Mouse (Mus musculus) adipocyte (in vitro differentiated cells): ENCODE results near the gene Rassf9.
A peak's percentile ranks its signal among the peaks of the same experiment; 100 is the strongest.

Source experiments
- DNase-seq: peaks from one replicate; pipeline ENCODE4 v3.0.0-alpha.2; 2016; ENCODE audit warnings: low spot score

Rassf9 gene

DNA sequence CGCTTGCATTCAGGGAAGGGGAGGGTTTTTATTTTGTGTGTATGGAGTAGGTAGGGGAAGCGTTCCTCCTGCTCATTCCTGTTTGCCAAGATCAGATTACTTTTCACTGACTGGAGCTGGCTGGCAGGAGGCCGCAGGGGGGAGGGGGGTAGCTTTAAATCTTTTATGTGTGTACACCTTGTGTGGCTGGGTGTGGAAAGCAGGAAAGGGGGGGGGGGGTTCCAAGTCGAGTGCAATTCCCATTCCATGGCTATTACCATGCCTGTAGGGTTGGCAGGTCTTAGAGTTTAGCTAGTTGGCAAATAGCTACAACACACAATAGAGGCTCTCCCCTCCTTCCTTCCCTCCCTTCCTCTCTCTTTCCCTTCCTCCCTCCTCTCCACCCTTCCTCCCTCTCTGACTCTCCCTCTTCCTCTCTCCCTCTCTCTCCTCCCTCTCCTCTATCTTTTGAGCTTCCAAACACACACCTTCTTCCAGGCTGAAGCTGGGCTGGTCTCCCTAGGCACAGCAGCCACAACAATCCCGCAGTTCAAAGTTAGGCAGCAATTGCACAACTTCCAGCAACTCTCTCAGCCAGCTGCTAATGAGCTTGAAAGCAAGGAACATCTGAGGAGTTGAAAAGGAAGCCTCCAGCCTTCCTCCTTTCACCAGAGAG is at the start of gene Rassf9:
TSS of gene Rassf9 (plus strand) at position 416 of the 655 bp plus-strand sequence.
- no peak for DNase-seq

DNA sequence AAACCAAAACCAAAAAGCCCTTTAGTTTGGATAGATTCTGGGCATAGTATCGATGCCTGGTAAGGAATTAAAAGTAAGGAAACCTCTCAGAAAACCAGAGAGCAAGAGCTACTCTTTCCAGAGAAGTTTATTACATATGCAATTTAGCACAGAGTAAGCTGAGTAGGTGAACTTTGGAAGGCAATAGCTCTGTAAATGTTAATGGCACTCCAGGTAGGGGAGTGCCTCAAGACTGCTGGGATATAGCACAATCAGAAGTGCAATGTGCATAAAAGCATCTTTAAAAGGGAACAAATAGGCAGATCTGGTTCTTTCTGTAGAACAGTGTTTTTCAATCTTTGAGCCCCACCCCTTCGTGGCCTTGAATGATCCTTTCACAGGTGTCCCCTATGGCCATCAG is 42.6 kb upstream of the Rassf9 start:
- DNase-seq, result no peak

DNA sequence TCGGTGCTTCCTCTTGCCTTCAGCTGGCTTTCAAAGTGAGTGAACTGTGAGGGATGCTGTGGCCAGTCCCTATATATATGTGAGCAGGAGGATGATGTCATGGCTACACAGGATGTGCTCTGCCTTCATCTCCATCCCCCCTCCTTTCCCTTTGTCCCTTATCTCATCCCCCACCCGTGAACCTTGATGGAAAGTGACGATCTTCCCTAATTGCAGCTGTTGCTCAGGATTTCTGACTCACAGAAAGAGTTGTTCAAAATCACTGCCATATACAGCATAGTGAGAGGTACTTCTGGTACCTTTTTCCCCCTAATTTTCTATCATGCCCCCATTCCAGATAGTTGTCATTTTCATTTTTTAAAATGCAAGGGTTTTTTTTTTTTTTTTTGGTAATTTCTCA is 21.6 kb upstream of the Rassf9 start, which contains the start of gene Nts:
TSS of gene Nts (minus strand) at position 101 of the 400 bp plus-strand sequence.
- no peak for DNase-seq

DNA sequence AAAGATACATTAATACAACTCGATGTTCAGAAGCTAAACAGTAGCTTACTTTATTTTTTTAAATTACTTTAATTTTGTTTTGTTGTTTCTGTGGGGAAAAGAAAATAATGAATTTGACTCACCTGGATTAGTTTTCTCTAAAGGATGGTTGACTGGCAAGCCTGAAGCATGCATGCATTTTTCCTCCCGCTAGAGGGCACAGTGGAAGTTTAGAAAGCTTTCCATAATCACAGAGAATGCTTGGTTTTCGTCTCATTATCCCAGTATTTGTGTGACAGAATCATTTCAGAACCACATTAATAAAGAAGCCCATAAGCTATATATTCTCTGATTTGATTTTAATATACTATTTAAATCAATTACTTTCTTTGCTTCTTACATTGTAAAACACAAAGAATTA is 20.2 kb upstream of the Rassf9 start:
- DNase-seq, result peak; percentile 36

DNA sequence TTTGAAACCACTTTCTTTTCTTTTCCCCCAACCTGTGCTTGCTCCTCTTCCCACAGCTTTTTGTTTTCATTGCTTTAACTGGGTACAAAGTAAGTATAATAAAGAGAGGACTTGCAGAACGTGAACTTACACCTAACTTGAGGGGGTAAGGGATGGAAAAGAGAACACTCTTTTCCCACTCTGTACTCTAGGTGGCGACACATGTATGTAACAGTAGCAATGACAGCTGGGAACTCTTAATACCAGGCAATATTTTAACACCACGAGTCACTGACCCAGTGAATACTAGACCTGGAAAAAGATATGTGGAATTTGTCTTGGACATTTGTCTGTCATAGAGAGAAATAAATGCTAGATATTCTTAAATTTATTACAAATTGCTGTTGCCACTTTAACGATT is 13.3 kb upstream of the Rassf9 start:
- peak; percentile 3 for DNase-seq

DNA sequence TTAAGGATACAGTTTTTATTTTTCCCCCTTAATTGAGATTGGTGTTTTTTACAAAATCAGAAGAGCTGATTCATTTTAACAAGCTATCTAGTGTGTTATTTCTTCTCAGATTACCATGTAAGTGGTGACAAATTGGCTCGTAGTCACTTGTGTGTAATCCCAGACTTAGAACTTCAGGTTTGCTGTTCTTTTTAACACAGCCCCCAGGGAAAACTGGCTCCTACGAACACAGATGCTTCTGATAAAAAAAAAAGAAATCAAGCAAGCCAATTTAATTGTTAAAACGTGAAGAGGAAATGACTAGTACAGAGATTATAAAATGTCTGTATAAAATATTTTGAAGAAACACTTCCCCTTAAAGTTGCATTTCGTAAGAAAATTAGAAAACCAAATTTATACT is 4.6 kb upstream of the Rassf9 start:
- DNase-seq, result no peak

DNA sequence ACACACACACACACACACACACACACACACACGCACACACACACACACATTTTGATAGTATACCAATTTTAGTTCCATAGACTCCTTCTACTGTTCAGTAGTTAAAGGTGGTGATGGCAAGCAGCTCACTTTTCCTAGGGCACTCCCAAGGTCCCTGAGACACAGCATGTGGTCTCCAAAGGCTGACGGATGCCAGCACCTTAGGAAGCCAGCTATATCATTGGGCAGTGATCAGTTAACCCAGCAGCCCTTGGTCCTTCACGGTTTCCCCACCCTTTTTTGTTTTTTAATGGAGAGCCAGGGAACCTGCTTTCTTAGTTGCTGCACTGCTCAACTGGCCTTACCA is 588 bp upstream of the Rassf9 start:
- no peak for DNase-seq

DNA sequence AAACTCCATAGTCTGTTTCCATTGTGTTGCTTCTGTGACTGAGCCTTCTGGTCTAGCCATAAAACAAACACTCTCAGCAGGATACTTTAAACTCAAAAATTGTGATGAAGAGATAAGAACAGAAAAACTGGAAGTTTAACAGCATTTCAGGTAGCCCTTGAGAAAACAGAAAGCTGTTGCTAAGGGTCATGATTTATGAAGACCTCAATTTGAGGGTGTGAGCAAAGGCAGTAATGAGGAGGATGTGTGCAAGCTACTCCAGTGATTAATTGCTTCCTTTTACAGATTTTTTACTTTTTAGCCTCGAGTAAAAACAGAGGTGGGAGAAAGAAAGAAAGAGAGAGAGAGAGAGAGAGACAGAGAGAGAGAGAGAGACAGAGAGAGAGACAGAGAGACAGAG is 2.1 kb downstream of the Rassf9 start:
- no peak for DNase-seq

DNA sequence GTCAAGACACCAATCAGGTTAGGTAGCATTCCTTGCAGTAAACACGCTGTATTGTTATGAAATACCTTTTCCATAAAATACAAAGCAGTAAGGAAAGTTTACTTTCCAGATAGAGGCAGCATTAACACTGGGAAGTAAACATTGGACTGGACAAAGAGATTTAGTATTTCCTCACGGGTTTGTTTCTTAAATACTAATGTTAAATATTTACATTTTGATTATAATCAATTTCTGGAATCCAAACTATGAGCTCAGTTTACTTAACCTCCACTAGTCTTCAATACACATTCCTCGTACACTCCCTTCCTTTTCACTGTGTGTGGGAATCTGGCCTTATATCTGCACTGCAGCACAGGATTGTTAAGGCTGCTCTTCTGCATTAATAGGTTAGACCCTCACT is 15.9 kb downstream of the Rassf9 start:
- no peak for DNase-seq

DNA sequence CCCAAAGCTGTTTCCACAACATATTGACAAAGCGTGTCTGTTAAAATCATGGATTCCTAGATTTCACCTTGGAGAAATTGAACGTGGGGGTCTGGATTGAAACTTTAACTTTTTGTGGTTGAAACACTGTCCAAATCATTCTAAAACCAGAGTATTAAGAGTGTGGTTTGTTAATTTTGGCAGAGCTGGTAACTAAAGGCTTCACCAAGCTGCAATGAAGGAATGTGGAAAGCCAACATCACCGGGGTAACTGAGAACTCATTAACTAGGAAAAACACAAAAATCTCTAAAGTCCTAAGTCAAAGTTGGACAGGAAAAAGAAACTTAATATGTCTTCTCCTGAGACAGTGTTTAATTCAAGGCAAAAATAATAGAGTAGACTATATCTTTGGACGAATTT is 41.9 kb downstream of the Rassf9 start:
- DNase-seq, result no peak

DNA sequence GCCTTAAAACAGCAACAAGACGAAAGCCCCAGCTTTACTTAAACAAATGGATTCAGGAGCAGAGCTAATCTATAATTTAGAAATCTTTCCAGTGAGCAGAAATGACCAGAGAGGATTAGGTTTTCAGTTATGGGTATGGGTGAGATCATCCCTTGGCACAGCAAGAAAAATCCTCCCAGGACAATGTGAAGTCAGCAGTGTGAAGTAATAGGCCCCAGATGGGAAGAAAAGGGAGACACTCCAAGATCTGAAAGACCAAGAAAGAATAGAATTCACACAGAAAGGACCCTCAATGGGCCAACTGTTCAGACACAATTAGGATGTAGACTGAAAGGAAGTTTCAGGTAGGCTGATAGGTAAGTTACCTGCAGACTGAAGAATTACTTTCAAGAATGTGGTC is 50.5 kb downstream of the Rassf9 start:
- DNase-seq, result no peak

DNA sequence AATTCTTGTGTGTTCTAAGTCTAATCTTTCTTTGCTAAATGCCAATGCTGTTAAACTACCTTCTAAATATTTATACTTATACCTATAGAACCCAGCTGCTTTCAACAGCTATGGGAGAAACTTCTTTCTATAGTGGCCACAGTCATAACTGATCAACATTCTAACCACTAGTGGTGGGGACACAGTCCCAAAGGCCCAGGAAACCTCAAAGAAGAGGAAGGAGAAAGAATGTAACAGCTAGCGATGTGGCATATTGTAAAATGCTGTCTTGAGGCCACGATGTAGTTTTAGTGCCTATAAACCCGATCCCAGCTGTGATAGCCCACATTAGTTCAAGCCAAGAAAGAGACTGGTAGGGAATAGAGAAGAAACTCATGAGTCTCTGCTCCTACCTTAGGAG is 65.9 kb downstream of the Rassf9 start:
- DNase-seq, result no peak

DNA sequence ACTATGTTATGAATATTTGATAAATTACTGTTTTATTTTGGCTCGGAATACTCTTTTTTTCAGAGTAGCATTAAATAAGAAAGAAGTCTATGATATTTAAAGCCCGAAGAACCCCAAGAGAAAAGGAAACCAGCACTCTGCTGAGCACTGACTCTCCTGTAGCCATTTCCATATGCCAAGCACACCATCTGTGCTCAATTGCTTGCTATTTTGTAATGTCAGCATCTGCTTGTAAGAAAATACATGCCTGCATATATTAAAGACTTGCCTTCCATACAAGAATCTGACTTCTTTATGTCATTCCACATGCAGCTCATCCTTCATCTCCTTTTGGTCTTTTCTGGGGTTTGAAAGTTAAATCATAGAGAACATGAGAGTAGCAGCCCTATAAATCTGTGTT is 82.3 kb downstream of the Rassf9 start:
- DNase-seq, result no peak
